Mouse (Mus musculus) myocyte (in vitro differentiated cells): ENCODE data around the gene Med15.
A peak's percentile ranks its signal among the peaks of the same experiment; 100 is the strongest.

Experiments used
- CEBPB ChIP-seq: IDR thresholded peaks from 2 replicates; pipeline ENCODE4 v1.6.1; 2011; ENCODE audit warnings: mild to moderate bottlenecking, moderate library complexity; ENCODE audit not compliant: poor library complexity, insufficient read depth, severe bottlenecking
- E2F4 ChIP-seq: IDR thresholded peaks from one replicate; pipeline ENCODE4 v1.6.1; 2011; ENCODE audit warnings: mild to moderate bottlenecking, control low read depth, moderate library complexity; ENCODE audit not compliant: insufficient read depth
- MAX ChIP-seq: IDR thresholded peaks from one replicate; pipeline ENCODE4 v1.6.1; 2011; ENCODE audit warnings: low read depth, mild to moderate bottlenecking, control low read depth
- MYOD1 ChIP-seq, 3 experiments: IDR thresholded peaks; one replicate each; pipeline ENCODE4 v1.6.1; 2011; ENCODE audit warnings: control low read depth in 2 of 3, low read depth in 2 of 3, mild to moderate bottlenecking in 2 of 3, moderate library complexity in 1 of 3; ENCODE audit not compliant: insufficient read length in 2 of 3, control insufficient read depth in 1 of 3
- MYOG ChIP-seq, 3 experiments: IDR thresholded peaks; one replicate each; pipeline ENCODE4 v1.6.1; 2011; ENCODE audit warnings: control low read depth in 2 of 3, low read depth in 2 of 3, mild to moderate bottlenecking in 2 of 3; ENCODE audit not compliant: insufficient read length in 2 of 3, control insufficient read depth in 1 of 3, insufficient read depth in 1 of 3
- POLR2A ChIP-seq: IDR thresholded peaks from one replicate; pipeline ENCODE4 v1.6.1; 2011; ENCODE audit warnings: low read depth, mild to moderate bottlenecking, control low read depth, moderate library complexity; ENCODE audit not compliant: insufficient read length
- POLR2AphosphoS2 ChIP-seq: IDR thresholded peaks from one replicate; pipeline ENCODE4 v1.6.1; 2011; ENCODE audit warnings: low read depth, control low read depth; ENCODE audit not compliant: insufficient read length
- SRF ChIP-seq: IDR thresholded peaks from one replicate; pipeline ENCODE4 v1.6.1; 2011; ENCODE audit warnings: low read depth; ENCODE audit not compliant: control insufficient read depth, insufficient read length
- TCF12 ChIP-seq: IDR thresholded peaks from one replicate; pipeline ENCODE4 v1.6.1; 2011; ENCODE audit warnings: mild to moderate bottlenecking, control low read depth; ENCODE audit not compliant: poor library complexity, insufficient read depth, severe bottlenecking
- TCF3 ChIP-seq: IDR thresholded peaks from one replicate; pipeline ENCODE4 v1.6.1; 2011; ENCODE audit warnings: low read depth, control low read depth; ENCODE audit not compliant: insufficient read length
- USF1 ChIP-seq: IDR thresholded peaks from one replicate; pipeline ENCODE4 v1.6.1; 2011; ENCODE audit warnings: low read depth, mild to moderate bottlenecking, control low read depth, moderate library complexity

GRCm38 (mm10) chr16:17761074-17761473, 28.4 kb upstream of the Med15 start:
- TF ChIP-seq POLR2A (no peak), TCF12 (peak; percentile 58), E2F4 (no peak), MYOD1 (IDR thresholded peaks at IDR 0.05; ENCODE audit: control insufficient read depth in 1 of 3, insufficient read length in 2 of 3, low read depth in 2 of 3) (peak in 2 of 3 experiments; percentile 84 to 85), CEBPB (no peak), SRF (no peak), MAX (no peak), TCF3 (peak; percentile 60), POLR2AphosphoS2 (no peak), MYOG (IDR thresholded peaks at IDR 0.05; ENCODE audit: control insufficient read depth in 1 of 3, insufficient read depth in 1 of 3, insufficient read length in 2 of 3, low read depth in 2 of 3) (peak; percentile 3 to 91 (median 78)), USF1 (no peak)
